Mouse (Mus musculus) megakaryocyte, embryonic 14.5 days (primary cell): Measurements from ENCODE around the gene Drap1. TPM values are rescaled to one million over a fixed set of nuclear protein-coding genes. Genes with fewer than 3 reads are reported as not detected.

ENCODE experiments used
- H3K27me3 ChIP-seq: replicated peaks from 2 replicates; pipeline ENCODE3; 2012; ENCODE audit warnings: inconsistent platforms
- H3K36me3 ChIP-seq: replicated peaks from 2 replicates; pipeline ENCODE3; 2012; ENCODE audit warnings: low read length, inconsistent platforms, mixed read lengths
- H3K4me1 ChIP-seq: 2 replicates; pipeline ENCODE4 v1.6.1; 2012; ENCODE audit warnings: inconsistent platforms
- H3K4me3 ChIP-seq: replicated peaks from 2 replicates; pipeline ENCODE3; 2012; ENCODE audit warnings: moderate library complexity, mild to moderate bottlenecking, inconsistent platforms
- H3K9me3 ChIP-seq: 2 replicates; pipeline ENCODE4 v1.6.1; 2012; ENCODE audit warnings: inconsistent platforms
- FLI1 ChIP-seq: IDR thresholded peaks from 2 replicates; pipeline ENCODE4 v1.6.1; 2012; ENCODE audit warnings: low read length, inconsistent platforms, mixed read lengths
- GATA1 ChIP-seq: IDR thresholded peaks from 3 replicates; pipeline ENCODE4 v1.6.1; 2012; ENCODE audit warnings: mixed read lengths, low read length, inconsistent platforms, borderline replicate concordance
- polyA plus RNA-seq: library from polyadenylated mRNA; stranded (reverse); fragments of >175 nt; gene quantifications from 2 replicates; pipeline ENCODE4 v1.2.3, GENCODE M21; 2012; ENCODE audit warnings: low replicate concordance; ENCODE audit not compliant: insufficient read depth

The Drap1 gene
- polyA plus RNA-seq = 369 and 449 TPM in 2 replicates

- Histone ChIP-seq H3K27me3 (no peaks in the 10 kb centered on the region), H3K9me3 (no peaks in the 10 kb centered on the region), H3K36me3 (peaks cover 60% of the 10 kb centered on the region), H3K4me1 (peaks cover 65% of the 10 kb centered on the region), H3K4me3 (peak within 1 kb of the TSS; percentile 100)
- no peak for TF ChIP-seq GATA1
- no peak for TF ChIP-seq FLI1
Observed at GRCm38 (mm10) chr19:5424782-5425741, at the start of gene Drap1, which contains the start of gene AI837181. Drap1 (minus strand) TSS chr19:5424979. AI837181 (plus strand) TSS chr19:5425144.

- H3K36me3 ChIP-seq = no peaks in the 10 kb centered on the region
- H3K9me3 ChIP-seq = 0 out of 2 replicates have a peak, but pooled peaks cover 3% of the 10 kb centered on the region
- H3K27me3 ChIP-seq = peaks cover 48% of the 10 kb centered on the region
- TF ChIP-seq GATA1 (no peak), FLI1 (no peak)
- peak within 1 kb of the TSS; percentile 84 for H3K4me3 ChIP-seq
- peaks cover 35% of the 10 kb centered on the region for H3K4me1 ChIP-seq
Observed at GRCm38 (mm10) chr19:5473720-5474119, 48.9 kb upstream of the Drap1 start, which contains the start of gene Efemp2. Efemp2 (plus strand) TSS chr19:5473954.

- 0 out of 2 replicates have a peak, but pooled peaks cover 3% of the 10 kb centered on the region for H3K9me3 ChIP-seq
- TF ChIP-seq FLI1 (no peak), GATA1 (no peak)
- H3K36me3 ChIP-seq = peaks cover 2% of the 10 kb centered on the region
- peaks cover 43% of the 10 kb centered on the region for H3K27me3 ChIP-seq
- peaks cover 43% of the 10 kb centered on the region for H3K4me1 ChIP-seq
- no peak overlapping the region for H3K4me3 ChIP-seq
Observed at GRCm38 (mm10) chr19:5472857-5473256, 48.1 kb upstream of the Drap1 start.

- H3K27me3 ChIP-seq = peaks cover 39% of the 10 kb centered on the region
- H3K4me1 ChIP-seq = peaks cover 52% of the 10 kb centered on the region
- 0 out of 2 replicates have a peak, but pooled peaks cover 3% of the 10 kb centered on the region for H3K9me3 ChIP-seq
- no peak overlapping the region for H3K4me3 ChIP-seq
- no peak for TF ChIP-seq FLI1
- no peak for TF ChIP-seq GATA1
- peaks cover 12% of the 10 kb centered on the region for H3K36me3 ChIP-seq
Observed at GRCm38 (mm10) chr19:5471846-5472245, 47.1 kb upstream of the Drap1 start.

GRCm38 (mm10) chr19:5468374-5468773 lies 43.6 kb upstream of the Drap1 start, which contains the start of gene Ctsw:
Ctsw (minus strand) TSS chr19:5468507.
- H3K4me1 ChIP-seq = peaks cover 58% of the 10 kb centered on the region
- peaks cover 47% of the 10 kb centered on the region for H3K36me3 ChIP-seq
- 0 out of 2 replicates have a peak, but pooled peaks cover 3% of the 10 kb centered on the region for H3K9me3 ChIP-seq
- H3K27me3 ChIP-seq = peaks cover 12% of the 10 kb centered on the region
- TF ChIP-seq GATA1 (no peak), FLI1 (no peak)
- H3K4me3 ChIP-seq = no peak within 1 kb of the TSS

- Histone ChIP-seq H3K36me3 (peaks cover 61% of the 10 kb centered on the region), H3K27me3 (peaks cover 9% of the 10 kb centered on the region), H3K4me3 (no peak overlapping the region), H3K9me3 (no peaks in the 10 kb centered on the region), H3K4me1 (peaks cover 57% of the 10 kb centered on the region)
- TF ChIP-seq FLI1 (no peak), GATA1 (no peak)
Observed at GRCm38 (mm10) chr19:5466916-5467500, 42.2 kb upstream of the Drap1 start.

GRCm38 (mm10) chr19:5465037-5465436 lies 40.3 kb upstream of the Drap1 start:
- Histone ChIP-seq H3K36me3 (peaks cover 67% of the 10 kb centered on the region), H3K4me3 (no peak overlapping the region), H3K27me3 (peaks cover 4% of the 10 kb centered on the region), H3K4me1 (peaks cover 68% of the 10 kb centered on the region), H3K9me3 (no peaks in the 10 kb centered on the region)
- TF ChIP-seq FLI1 (no peak), GATA1 (no peak)

- peaks cover 72% of the 10 kb centered on the region for H3K4me1 ChIP-seq
- peaks cover 67% of the 10 kb centered on the region for H3K36me3 ChIP-seq
- no peaks in the 10 kb centered on the region for H3K27me3 ChIP-seq
- no peaks in the 10 kb centered on the region for H3K9me3 ChIP-seq
- TF ChIP-seq GATA1 (no peak), FLI1 (no peak)
- H3K4me3 ChIP-seq = no peak overlapping the region
Observed at GRCm38 (mm10) chr19:5463791-5464562, 39.2 kb upstream of the Drap1 start.

GRCm38 (mm10) chr19:5463212-5463611 lies 38.4 kb upstream of the Drap1 start:
- no peak overlapping the region for H3K4me3 ChIP-seq
- TF ChIP-seq GATA1 = no peak
- no peak for TF ChIP-seq FLI1
- no peaks in the 10 kb centered on the region for H3K27me3 ChIP-seq
- peaks cover 67% of the 10 kb centered on the region for H3K36me3 ChIP-seq
- H3K4me1 ChIP-seq = peaks cover 73% of the 10 kb centered on the region
- H3K9me3 ChIP-seq = no peaks in the 10 kb centered on the region
